Mouse (Mus musculus) C2C12 (cell line): ENCODE results near the gene Ncan.

Experiments used
- CEBPB ChIP-seq: IDR thresholded peaks from one replicate; pipeline ENCODE4 v1.6.1; 2011; ENCODE audit warnings: low read depth, mild to moderate bottlenecking, control low read depth, moderate library complexity
- CTCF ChIP-seq: IDR thresholded peaks from one replicate; pipeline ENCODE4 v1.5.1; 2011; ENCODE audit not compliant: control insufficient read depth, insufficient read depth, insufficient read length
- MAX ChIP-seq: IDR thresholded peaks from one replicate; pipeline ENCODE4 v1.6.1; 2011; ENCODE audit warnings: mild to moderate bottlenecking, control low read depth
- MYOD1 ChIP-seq: IDR thresholded peaks from one replicate; pipeline ENCODE4 v1.6.1; 2011; ENCODE audit warnings: low read depth; ENCODE audit not compliant: control insufficient read depth, insufficient read length
- MYOG ChIP-seq: IDR thresholded peaks from one replicate; pipeline ENCODE4 v1.6.1; 2011; ENCODE audit not compliant: control insufficient read depth, insufficient read length; ENCODE audit errors: extremely low read depth
- USF1 ChIP-seq: IDR thresholded peaks from one replicate; pipeline ENCODE4 v1.6.1; 2011; ENCODE audit warnings: low read depth, mild to moderate bottlenecking, control low read depth, moderate library complexity

GRCm38 (mm10) chr8:70134086-70134485 lies 13.4 kb upstream of the Ncan start:
- TF ChIP-seq USF1 (no peak), CTCF (no peak), CEBPB (no peak), MYOG (no peak), MYOD1 (no peak), MAX (no peak)
